Mouse (Mus musculus) erythroblast, embryonic 14.5 days (primary cell): ENCODE data around the gene Asb8.

Experiments
- GATA1 ChIP-seq: IDR thresholded peaks from 2 replicates; pipeline ENCODE4 v1.6.1; 2012; ENCODE audit warnings: low read length, inconsistent platforms, mixed read lengths
- TAL1 ChIP-seq: IDR thresholded peaks from 3 replicates; pipeline ENCODE4 v1.6.1; 2012; ENCODE audit warnings: low read length, inconsistent platforms, mixed read lengths

- TF ChIP-seq GATA1 (no peak), TAL1 (no peak)
Measured at GRCm38 (mm10) chr15:98195442-98195841, 30.0 kb upstream of the Asb8 start, which contains the start of gene Olfr288.
